Mouse (Mus musculus) thymus, adult 2 months (tissue): ENCODE results near the gene Defb11. TPM values are rescaled to one million over a fixed set of nuclear protein-coding genes. Genes with fewer than 3 reads are reported as not detected.
"Not testable (repeated sequence)": the region's sequence is repeated elsewhere in the genome, so short reads cannot be mapped to it uniquely, and the experiment has no call there.

ENCODE experiments used
- DNase-seq: peaks from one replicate; pipeline ENCODE4 v3.0.0; 2021
- H3K27ac ChIP-seq: fragments of 200-500 bp; 2 replicates; pipeline ENCODE4 v1.5.1; 2012; ENCODE audit warnings: low read length, control low read depth; ENCODE audit not compliant: control insufficient read depth, insufficient read depth
- H3K27me3 ChIP-seq: fragments of 200-500 bp; 2 replicates; pipeline ENCODE4 v1.6.1; 2012; ENCODE audit warnings: mild to moderate bottlenecking, low read length, moderate library complexity, mixed read lengths; ENCODE audit not compliant: control insufficient read depth, insufficient read depth
- H3K36me3 ChIP-seq: fragments of 200-500 bp; 2 replicates; pipeline ENCODE4 v1.6.1; 2012; ENCODE audit warnings: mild to moderate bottlenecking, low read length, moderate library complexity; ENCODE audit not compliant: control insufficient read depth, insufficient read depth
- H3K4me1 ChIP-seq: fragments of 200-500 bp; replicated peaks from 2 replicates; pipeline ENCODE4 v1.6.1; 2012; ENCODE audit warnings: low read length; ENCODE audit not compliant: control insufficient read depth, insufficient read depth
- H3K4me3 ChIP-seq: fragments of 200-500 bp; 2 replicates; pipeline ENCODE4 v1.5.1; 2012; ENCODE audit warnings: mild to moderate bottlenecking, low read length, control low read depth, moderate library complexity; ENCODE audit not compliant: control insufficient read depth, insufficient read depth
- CTCF ChIP-seq: fragments of 200-500 bp; IDR thresholded peaks from 2 replicates; pipeline ENCODE4 v1.5.1; 2012; ENCODE audit warnings: mild to moderate bottlenecking, control low read depth, low read length, moderate library complexity, borderline replicate concordance; ENCODE audit not compliant: control insufficient read depth, poor library complexity, insufficient read depth; ENCODE audit errors: extremely low read depth
- POLR2A ChIP-seq: fragments of 200-500 bp; IDR thresholded peaks from 2 replicates; pipeline ENCODE4 v1.6.1; 2012; ENCODE audit warnings: mild to moderate bottlenecking, low read length, control low read depth, moderate library complexity; ENCODE audit not compliant: control insufficient read depth, poor library complexity, insufficient read depth; ENCODE audit errors: extremely low read depth
- WGBS: fragments of 180-500 bp; shearing (Covaris S2); methylation state at CpG from one replicate; pipeline ENCODE4 v1.1.7; 2018; 5-methylcytosine and 5-hydroxymethylcytosine counted together
- polyA plus RNA-seq: library from polyadenylated mRNA; depleted of rRNA; stranded (reverse); fragments of >200 nt; gene quantifications from 2 replicates; pipeline ENCODE4 v1.2.3, GENCODE M21; 2012; rRNA removed

The Defb11 gene
- polyA plus RNA-seq = not detected in 2 replicates

DNA sequence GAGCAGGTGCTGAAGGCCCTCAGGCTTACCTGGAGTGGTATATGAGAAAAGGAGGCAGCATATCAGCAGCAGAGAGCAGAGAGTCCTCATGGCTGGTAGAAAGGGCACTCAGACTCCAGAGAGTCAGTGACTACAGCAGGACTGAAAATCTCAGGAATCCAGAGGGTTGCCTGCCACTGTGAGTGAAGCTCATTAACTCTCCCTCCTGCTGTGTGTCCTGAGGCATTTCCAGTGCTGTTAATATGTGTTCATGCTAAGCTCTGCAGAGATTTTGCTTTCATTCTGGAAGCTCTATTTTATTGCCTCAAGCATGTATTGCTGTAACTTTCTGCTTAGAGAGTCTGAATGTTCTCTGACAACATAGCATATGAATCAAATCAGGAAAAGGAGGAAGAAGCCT lies at the start of gene Defb11:
Defb11 (minus strand) TSS at position 123 of the 400 bp plus-strand sequence.
- not testable (repeated sequence) for H3K4me3 ChIP-seq, H3K4me1 ChIP-seq, H3K36me3 ChIP-seq, DNase-seq, H3K27ac ChIP-seq, H3K27me3 ChIP-seq

DNA sequence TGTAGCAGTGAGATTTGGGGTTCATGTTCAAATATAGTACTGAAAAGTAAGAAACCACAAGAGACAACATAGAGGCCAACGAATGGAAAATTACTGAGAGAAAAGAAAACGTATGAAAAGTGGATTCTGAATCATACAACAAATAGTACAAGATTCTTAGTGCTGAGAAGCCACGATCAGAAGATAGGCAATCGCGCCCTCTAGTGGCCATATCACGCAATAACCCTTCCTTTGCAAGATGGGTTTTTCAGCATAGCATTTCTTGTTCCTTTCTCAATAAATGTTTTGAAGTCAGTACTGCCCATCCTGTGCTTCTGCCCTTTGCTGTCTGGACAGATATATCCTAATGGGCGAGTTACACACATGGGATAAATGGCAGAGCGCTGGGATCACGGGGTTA lies 49.1 kb upstream of the Defb11 start:
- no peaks in the 10 kb centered on the region for H3K4me1 ChIP-seq
- no peaks in the 10 kb centered on the region for H3K27me3 ChIP-seq
- H3K4me3 ChIP-seq = no peak overlapping the region
- TF ChIP-seq CTCF = no peak
- TF ChIP-seq POLR2A = no peak
- H3K27ac ChIP-seq = no peak overlapping the region
- WGBS = 9% methylated on average over 9 of the region's 9 CpGs
- no peaks in the 10 kb centered on the region for H3K36me3 ChIP-seq
- DNase-seq = peak; percentile 12

DNA sequence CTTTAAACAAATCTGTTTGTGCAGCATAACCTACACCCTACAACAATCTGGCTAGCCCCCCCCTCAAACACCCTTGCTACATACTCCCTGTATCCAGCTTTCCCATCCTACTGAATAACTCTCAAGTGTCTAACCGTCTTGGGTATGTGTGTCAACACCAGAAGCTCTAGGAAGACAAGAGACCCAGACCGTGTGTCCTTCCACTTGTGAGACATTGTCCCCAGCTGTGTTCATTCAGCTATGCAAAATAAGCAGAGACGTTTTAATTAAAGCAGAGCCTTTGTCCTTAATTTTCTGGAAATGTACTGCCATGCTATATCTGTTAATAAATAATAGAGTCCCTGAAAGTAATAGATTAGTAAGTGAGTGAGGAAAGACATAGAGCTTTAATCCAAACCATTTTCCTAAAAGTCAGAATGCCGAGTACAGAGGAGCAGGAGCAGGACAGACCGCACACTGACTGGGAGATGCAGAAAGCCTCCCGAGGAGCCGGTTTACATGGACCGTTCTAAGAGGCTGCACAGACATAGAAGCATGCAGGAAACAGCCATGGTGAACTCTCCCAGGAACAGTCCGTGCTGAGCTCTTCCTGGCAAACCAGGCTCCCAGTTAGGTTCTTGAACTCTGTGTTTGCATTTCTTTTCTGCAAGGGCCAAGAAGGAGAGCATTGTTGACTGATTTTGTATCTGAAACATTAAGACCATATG lies 41.3 kb upstream of the Defb11 start:
- Histone ChIP-seq H3K4me3 (no peak overlapping the region), H3K36me3 (no peaks in the 10 kb centered on the region), H3K4me1 (no peaks in the 10 kb centered on the region), H3K27ac (no peak overlapping the region), H3K27me3 (no peaks in the 10 kb centered on the region)
- TF ChIP-seq CTCF = no peak
- no peak for TF ChIP-seq POLR2A
- DNase-seq = no peak
- 84% methylated on average over 9 of the region's 9 CpGs for WGBS

DNA sequence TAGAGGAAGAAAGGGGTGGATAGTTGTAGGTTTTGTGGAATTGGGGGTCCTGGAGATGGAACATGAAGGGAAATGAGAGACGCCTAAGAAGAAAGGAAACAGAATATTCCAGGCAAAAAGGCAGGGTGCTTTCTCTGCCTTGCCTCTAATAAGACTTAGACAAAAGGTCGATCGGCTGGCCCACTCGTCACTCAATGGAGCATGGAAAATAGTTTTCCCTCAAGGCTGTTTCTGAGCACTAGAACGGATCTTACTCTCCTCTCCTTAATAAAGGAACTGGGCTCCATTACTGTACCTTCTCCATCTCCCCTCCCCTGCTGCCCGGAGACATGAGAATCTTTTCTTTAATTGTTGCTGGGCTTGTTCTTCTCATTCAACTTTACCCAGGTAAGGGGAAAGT lies 40.2 kb upstream of the Defb11 start, which contains the start of gene Defb13:
Defb13 (plus strand) TSS at position 301 of the 400 bp plus-strand sequence.
- WGBS = 91% methylated on average over 6 of the region's 6 CpGs
- Histone ChIP-seq H3K36me3 (no peaks in the 10 kb centered on the region), H3K4me1 (no peaks in the 10 kb centered on the region), H3K27me3 (no peaks in the 10 kb centered on the region), H3K4me3 (no peak within 1 kb of the TSS), H3K27ac (no peak within 1 kb of the TSS)
- no peak for DNase-seq
- TF ChIP-seq POLR2A (no peak), CTCF (no peak)

DNA sequence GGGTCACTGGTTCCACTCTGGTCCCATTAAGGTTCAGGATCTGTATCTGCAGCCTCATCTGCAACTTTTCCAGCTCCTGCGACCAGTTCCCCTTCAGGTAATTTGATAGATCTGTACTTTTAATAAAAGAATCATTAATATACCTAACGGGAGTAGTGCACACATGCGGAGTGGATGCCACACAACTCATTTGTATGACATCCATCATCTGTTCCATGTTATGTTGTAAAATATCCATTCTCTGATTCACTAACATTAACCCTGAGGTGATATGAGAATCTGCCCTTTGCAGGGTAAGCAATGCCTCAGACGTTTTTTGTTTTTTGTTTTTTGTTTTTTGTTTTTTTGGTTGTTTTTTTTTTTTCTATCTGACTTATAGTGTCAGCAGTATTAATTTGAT lies 31.8 kb upstream of the Defb11 start, which contains the start of gene Defb35:
Defb35 (plus strand) TSS at position 301 of the 400 bp plus-strand sequence.
- not testable (repeated sequence) for H3K4me3 ChIP-seq, H3K36me3 ChIP-seq, H3K27ac ChIP-seq, H3K4me1 ChIP-seq, H3K27me3 ChIP-seq, DNase-seq
- WGBS = 89% methylated on average over 4 of the region's 4 CpGs

DNA sequence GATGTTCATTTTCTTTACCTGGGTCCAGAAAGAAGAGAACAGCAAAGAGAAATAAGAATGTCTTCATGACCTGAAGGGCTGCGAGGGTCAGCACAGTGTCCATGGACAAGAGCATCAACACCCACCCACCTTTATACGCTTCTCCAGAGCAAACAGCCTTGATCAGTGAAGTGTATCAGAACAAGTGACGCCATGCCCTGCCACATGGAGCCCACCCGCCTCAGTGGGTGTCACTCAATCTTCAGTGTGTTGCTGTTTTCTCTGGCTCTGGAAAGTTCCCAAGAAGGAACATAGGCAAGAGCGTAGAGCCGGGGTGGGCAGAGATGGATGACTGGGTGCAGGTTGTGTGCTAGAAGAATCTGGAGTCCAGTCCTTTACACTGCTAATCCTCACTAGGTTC lies 26.4 kb upstream of the Defb11 start, which contains the start of gene Defb15:
Defb15 (minus strand) TSS at position 101 of the 400 bp plus-strand sequence.
- 95% methylated on average over 6 of the region's 6 CpGs for WGBS
- Histone ChIP-seq H3K4me1 (no peaks in the 10 kb centered on the region), H3K36me3 (no peaks in the 10 kb centered on the region), H3K4me3 (no peak within 1 kb of the TSS), H3K27me3 (no peaks in the 10 kb centered on the region), H3K27ac (no peak within 1 kb of the TSS)
- DNase-seq = no peak
- TF ChIP-seq POLR2A = no peak
- no peak for TF ChIP-seq CTCF

DNA sequence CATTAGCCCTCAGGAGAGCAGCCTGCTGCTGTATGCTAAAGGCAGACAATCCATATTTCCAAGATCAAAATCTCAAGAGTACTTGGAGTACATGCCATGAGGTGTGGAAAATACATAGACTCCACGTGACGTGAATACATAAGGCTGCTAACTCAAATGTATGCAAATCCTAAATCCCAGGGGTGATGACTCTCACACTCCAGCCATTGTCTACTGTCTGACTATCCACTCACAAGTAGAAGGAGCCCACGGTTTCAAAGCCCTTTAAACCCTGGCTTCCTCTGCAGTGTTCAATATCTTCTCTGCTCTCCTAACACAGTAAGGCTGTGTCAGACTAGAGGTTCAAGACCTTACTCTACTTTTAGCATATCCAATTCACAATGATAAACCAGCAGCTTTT lies 24.5 kb upstream of the Defb11 start:
- not testable (repeated sequence) for H3K4me3 ChIP-seq, H3K27me3 ChIP-seq, H3K36me3 ChIP-seq, H3K4me1 ChIP-seq, H3K27ac ChIP-seq, DNase-seq
- WGBS = 94% methylated on average over 3 of the region's 3 CpGs
